Mouse (Mus musculus) cortical plate, adult 2 months (tissue): ENCODE data around the gene Ugt3a1.

ENCODE experiments used
- CTCF ChIP-seq: fragments of 200-500 bp; IDR thresholded peaks from 2 replicates; pipeline ENCODE4 v1.5.1; 2011; ENCODE audit warnings: mild to moderate bottlenecking, control low read depth, low read length; ENCODE audit not compliant: insufficient read depth; ENCODE audit errors: extremely low read depth
- POLR2A ChIP-seq: fragments of 200-500 bp; IDR thresholded peaks from 2 replicates; pipeline ENCODE4 v1.6.1; 2011; ENCODE audit warnings: mild to moderate bottlenecking, low read length, control low read depth; ENCODE audit not compliant: insufficient read depth; ENCODE audit errors: extremely low read depth

DNA sequence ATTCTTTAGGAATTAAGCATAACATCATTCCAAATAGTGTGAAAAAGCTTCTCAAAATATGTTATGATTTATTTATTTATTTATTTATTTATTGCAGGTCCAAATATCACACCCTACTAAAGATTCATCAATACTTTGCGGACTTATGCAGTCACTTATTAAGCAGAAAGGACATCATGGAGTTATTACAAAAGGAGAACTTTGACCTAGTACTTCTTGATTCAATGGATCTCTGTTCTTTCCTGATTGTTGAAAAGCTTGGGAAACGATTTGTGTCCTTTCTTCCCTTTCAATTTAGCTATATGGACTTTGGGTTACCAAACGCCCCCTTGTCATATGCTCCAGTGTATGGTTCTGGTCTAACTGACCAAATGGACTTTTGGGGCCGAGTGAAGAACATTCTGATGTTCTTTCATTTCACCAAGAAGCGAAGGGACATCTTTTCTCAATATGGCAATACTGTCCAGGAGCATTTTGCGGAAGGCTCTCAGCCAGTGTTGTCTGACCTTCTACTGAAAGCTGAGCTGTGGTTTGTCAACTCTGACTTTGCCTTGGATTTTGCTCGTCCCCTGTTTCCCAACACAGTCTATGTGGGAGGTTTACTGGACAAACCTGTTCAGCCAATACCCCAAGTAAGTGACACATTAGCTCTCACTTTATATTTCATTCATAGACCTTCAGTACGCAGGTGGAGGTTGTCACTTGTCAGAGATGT lies 29.4 kb downstream of the Ugt3a1 start:
- TF ChIP-seq CTCF (no peak), POLR2A (no peak)
